Mouse (Mus musculus) thymus, adult 2 months (tissue): ENCODE results near the gene Prr5.

Experiments
- CTCF ChIP-seq: fragments of 200-500 bp; IDR thresholded peaks from 2 replicates; pipeline ENCODE4 v1.5.1; 2012; ENCODE audit warnings: mild to moderate bottlenecking, control low read depth, low read length, moderate library complexity, borderline replicate concordance; ENCODE audit not compliant: control insufficient read depth, poor library complexity, insufficient read depth; ENCODE audit errors: extremely low read depth
- POLR2A ChIP-seq: fragments of 200-500 bp; IDR thresholded peaks from 2 replicates; pipeline ENCODE4 v1.6.1; 2012; ENCODE audit warnings: mild to moderate bottlenecking, low read length, control low read depth, moderate library complexity; ENCODE audit not compliant: control insufficient read depth, poor library complexity, insufficient read depth; ENCODE audit errors: extremely low read depth

GRCm38 (mm10) chr15:84732425-84732749 is 63.0 kb downstream of the Prr5 start:
- no peak for TF ChIP-seq CTCF
- no peak for TF ChIP-seq POLR2A
